Mouse (Mus musculus): ENCODE data around the gene Pigt. TPM values are rescaled to one million over a fixed set of nuclear protein-coding genes. Genes with fewer than 3 reads are reported as not detected.

Gene Pigt
- polyA plus RNA-seq, 1 experiment from 2014 or later: 79.7 TPM

Other genes with a start within 250 kb of the Pigt start
- not detected in 2 replicates for gene Svs3b, start 240.9 kb upstream of the Pigt start, polyA plus RNA-seq (2014; fragmentation: Nextera tagmentation; extraction: Ambion mirVana)
- not detected in 2 replicates for gene Svs4, start 219.1 kb upstream of the Pigt start, polyA plus RNA-seq (2014; fragmentation: Nextera tagmentation; extraction: Ambion mirVana)
- gene Svs3a, start 208.3 kb upstream of the Pigt start, polyA plus RNA-seq (2014; fragmentation: Nextera tagmentation; extraction: Ambion mirVana): not detected in 2 replicates
- not detected in 2 replicates for gene Svs6, start 180.8 kb upstream of the Pigt start, polyA plus RNA-seq (2014; fragmentation: Nextera tagmentation; extraction: Ambion mirVana)
- gene Svs5, start 164.8 kb upstream of the Pigt start, polyA plus RNA-seq (2014; fragmentation: Nextera tagmentation; extraction: Ambion mirVana): 0.31 TPM in 1 of 2 replicates, not detected in the other
- gene Slpi, start 108.4 kb upstream of the Pigt start, polyA plus RNA-seq (2014; fragmentation: Nextera tagmentation; extraction: Ambion mirVana): 0.32 TPM in 1 of 2 replicates, not detected in the other
- gene Rbpjl, start 94.4 kb upstream of the Pigt start, polyA plus RNA-seq (2014; fragmentation: Nextera tagmentation; extraction: Ambion mirVana): 0.07 and 10.4 TPM in 2 replicates
- gene Matn4, start 92.4 kb upstream of the Pigt start, polyA plus RNA-seq (2014; fragmentation: Nextera tagmentation; extraction: Ambion mirVana): 1.7 and 1.9 TPM in 2 replicates
- gene Sdc4, start 53.6 kb upstream of the Pigt start, polyA plus RNA-seq (2014; fragmentation: Nextera tagmentation; extraction: Ambion mirVana): 104 and 110 TPM in 2 replicates
- 65.2 and 67.2 TPM in 2 replicates for gene Sys1, start 40.6 kb upstream of the Pigt start, polyA plus RNA-seq (2014; fragmentation: Nextera tagmentation; extraction: Ambion mirVana)
- 11.6 and 17.4 TPM in 2 replicates for gene Gm20458, start 36.6 kb upstream of the Pigt start, polyA plus RNA-seq (2014; fragmentation: Nextera tagmentation; extraction: Ambion mirVana)
- not detected in 2 replicates for gene Trp53tg5, start 23.8 kb upstream of the Pigt start, polyA plus RNA-seq (2014; fragmentation: Nextera tagmentation; extraction: Ambion mirVana)
- gene Dbndd2, start 11.4 kb upstream of the Pigt start, polyA plus RNA-seq (2014; fragmentation: Nextera tagmentation; extraction: Ambion mirVana): 9.4 and 12.5 TPM in 2 replicates
- 79.5 and 85.7 TPM in 2 replicates for gene Wfdc2, start 64.9 kb downstream of the Pigt start, polyA plus RNA-seq (2014; fragmentation: Nextera tagmentation; extraction: Ambion mirVana)
- not detected in 2 replicates for gene Spint3, start 75.9 kb downstream of the Pigt start, polyA plus RNA-seq (2014; fragmentation: Nextera tagmentation; extraction: Ambion mirVana)
- gene Wfdc6a, start 87.9 kb downstream of the Pigt start, polyA plus RNA-seq (2014; fragmentation: Nextera tagmentation; extraction: Ambion mirVana): 1.5 and 3.2 TPM in 2 replicates
- not detected in 2 replicates for gene Eppin, start 96.1 kb downstream of the Pigt start, polyA plus RNA-seq (2014; fragmentation: Nextera tagmentation; extraction: Ambion mirVana)
- not detected in 2 replicates for gene Wfdc6b, start 116.0 kb downstream of the Pigt start, polyA plus RNA-seq (2014; fragmentation: Nextera tagmentation; extraction: Ambion mirVana)
- gene Wfdc8, start 116.1 kb downstream of the Pigt start, polyA plus RNA-seq (2014; fragmentation: Nextera tagmentation; extraction: Ambion mirVana): not detected in 2 replicates
- gene Wfdc16, start 141.3 kb downstream of the Pigt start, polyA plus RNA-seq (2014; fragmentation: Nextera tagmentation; extraction: Ambion mirVana): not detected in 2 replicates
- gene Wfdc10, start 158.5 kb downstream of the Pigt start, polyA plus RNA-seq (2014; fragmentation: Nextera tagmentation; extraction: Ambion mirVana): 1.2 TPM in 1 of 2 replicates, not detected in the other
- not detected in 2 replicates for gene Wfdc9, start 159.1 kb downstream of the Pigt start, polyA plus RNA-seq (2014; fragmentation: Nextera tagmentation; extraction: Ambion mirVana)
- not detected in 2 replicates for gene Wfdc11, start 176.6 kb downstream of the Pigt start, polyA plus RNA-seq (2014; fragmentation: Nextera tagmentation; extraction: Ambion mirVana)
- 0.28 TPM in 2 replicates for gene Wfdc13, start 187.6 kb downstream of the Pigt start, polyA plus RNA-seq (2014; fragmentation: Nextera tagmentation; extraction: Ambion mirVana)
- not detected in 2 replicates for gene Spint4, start 201.0 kb downstream of the Pigt start, polyA plus RNA-seq (2014; fragmentation: Nextera tagmentation; extraction: Ambion mirVana)
- not detected in 2 replicates for gene Spint5, start 217.8 kb downstream of the Pigt start, polyA plus RNA-seq (2014; fragmentation: Nextera tagmentation; extraction: Ambion mirVana)
- gene Wfdc3, start 248.4 kb downstream of the Pigt start, polyA plus RNA-seq (2014; fragmentation: Nextera tagmentation; extraction: Ambion mirVana): 2.0 and 2.6 TPM in 2 replicates
- 66.4 and 67.0 TPM in 2 replicates for gene Dnttip1, start 248.5 kb downstream of the Pigt start, polyA plus RNA-seq (2014; fragmentation: Nextera tagmentation; extraction: Ambion mirVana)

Measured in intestine, embryonic 14.5 days (tissue).